ENCODE assay signal across 9 mouse cellular contexts in genomic region chr2:134029631-134030414, GRCm38 (mm10).
DNase-seq lines count a peak whose midpoint lies in the region; ATAC-seq and TF ChIP-seq lines count a peak whose summit lies in the region.
"Had no signal": no experiment of that assay in that cellular context is flagged by ENCODE, and none has a peak within 500 bp of the region (broad histone marks: within the 10 kb centered on the region; RNA-seq: fewer than 3 reads in every experiment).

No protein-coding gene starts in this region.

- H3K27ac ChIP-seq in gastrocnemius, adult 2 months: no peak overlapping the region
- H3K27ac ChIP-seq in midbrain, postnatal 0 days (ENCODE audit: low read depth, low read length): no peak overlapping the region
- H3K27ac ChIP-seq: macrophage had no signal

- no peak overlapping the region for H3K4me2 ChIP-seq in midbrain, postnatal 0 days (ENCODE audit: low read depth, low read length, poor library complexity, severe bottlenecking)

- DNase-seq in gastrocnemius, adult 18-20 months (ENCODE audit: low spot score): peak; percentile 11
- DNase-seq in gastrocnemius, postnatal 25 days: no peak
- DNase-seq in cerebellum, postnatal 10 days: peak; percentile 62 to 66
- peak; percentile 44 for DNase-seq in gastrocnemius, adult 2 months
- DNase-seq in layer of hippocampus, postnatal 36 days: peak; percentile 11 to 19
- peak; percentile 46 for DNase-seq in midbrain, postnatal 0 days (ENCODE audit: low spot score)

- H3K9ac ChIP-seq in midbrain, postnatal 0 days (replicated peaks; ENCODE audit: low read length, poor library complexity, severe bottlenecking): no peak overlapping the region

- H3K36me3 ChIP-seq in E14TG2a.4 (ENCODE audit: insufficient read depth, low read length): no peaks in the 10 kb centered on the region
- H3K36me3 ChIP-seq in midbrain, postnatal 0 days (ENCODE audit: insufficient read depth, low read length): no peaks in the 10 kb centered on the region

- ATAC-seq in midbrain, postnatal 0 days (ENCODE audit: low FRiP score): no peak
- ATAC-seq in inflammation-experienced regulatory T-cells, adult 6 months: no peak

- H3K4me1 ChIP-seq in E14TG2a.4 (replicated peaks; ENCODE audit: low read depth, low read length): no peaks in the 10 kb centered on the region
- H3K4me1 ChIP-seq in midbrain, postnatal 0 days (ENCODE audit: insufficient read depth, low read length): no peaks in the 10 kb centered on the region

- H3K27me3 ChIP-seq in E14TG2a.4 (ENCODE audit: insufficient read depth, low read length): no peaks in the 10 kb centered on the region
- H3K27me3 ChIP-seq in midbrain, postnatal 0 days (ENCODE audit: insufficient read depth, low read length): no peaks in the 10 kb centered on the region

- WGBS in midbrain, postnatal 0 days: 61% methylated on average over 4 of the region's 4 CpGs

- intact Hi-C loops in gastrocnemius, adult 2 months (cut with DNase I): loop anchor here (10.0 kb wide), 1 partner anchor 915 kb away; no protein-coding TSS in a partner anchor

- H3K9me3 ChIP-seq in E14TG2a.4 (ENCODE audit: low read length): no peaks in the 10 kb centered on the region
- H3K9me3 ChIP-seq in midbrain, postnatal 0 days (ENCODE audit: low read length): no peaks in the 10 kb centered on the region

- TF ChIP-seq CTCF in E14TG2a.4 (conservative IDR thresholded peaks at IDR 0.05; ENCODE audit: low read length): peak; percentile 37; the same call in 1 of the 2 replicates
- peak; percentile 56 for TF ChIP-seq CTCF in gastrocnemius, adult 2 months (IDR thresholded peaks at IDR 0.05)
- peak; percentile 71 for TF ChIP-seq CTCF in midbrain, postnatal 0 days (IDR thresholded peaks at IDR 0.05)

- no peak overlapping the region for H3K4me3 ChIP-seq in E14TG2a.4 (replicated peaks; ENCODE audit: low read length)
- H3K4me3 ChIP-seq in gastrocnemius, adult 2 months: no peak overlapping the region
- H3K4me3 ChIP-seq in midbrain, postnatal 0 days (ENCODE audit: low read depth, low read length): no peak overlapping the region
